28 mouse cellular contexts compared by ENCODE assay signal in genomic region chr3:129570989-129571388, GRCm38 (mm10). TPM values are rescaled to one million over a fixed set of nuclear protein-coding genes. Genes with fewer than 3 reads are reported as not detected.
DNase-seq lines count a peak whose midpoint lies in the region; ATAC-seq and TF ChIP-seq lines count a peak whose summit lies in the region.
"Had no signal": no experiment of that assay in that cellular context is flagged by ENCODE, and none has a peak within 500 bp of the region (broad histone marks: within the 10 kb centered on the region; RNA-seq: fewer than 3 reads in every experiment).

No protein-coding gene starts in this region.

- no peak for ATAC-seq in kidney, embryonic 15.5 days (replicated peaks; ENCODE audit: low FRiP score)
- ATAC-seq in liver, postnatal 0 days = peak; percentile 66
- ATAC-seq in monocyte, adult 5-6 weeks (replicated peaks; ENCODE audit: insufficient number of reproducible peaks, low FRiP score, low TSS enrichment, poor library complexity, severe bottlenecking) = no peak
- no peak for ATAC-seq in forebrain, embryonic 16.5 days
- ATAC-seq: forebrain, embryonic 13.5 days; hindbrain, embryonic 16.5 days; midbrain, embryonic 16.5 days had no signal

- no peak overlapping the region for H3K4me3 ChIP-seq in kidney, embryonic 15.5 days (replicated peaks)
- H3K4me3 ChIP-seq in liver, postnatal 0 days (ENCODE audit: low read depth, low read length) = no peak overlapping the region
- no peak overlapping the region for H3K4me3 ChIP-seq in forebrain, embryonic 16.5 days (replicated peaks; ENCODE audit: low read length)
- H3K4me3 ChIP-seq: embryonic facial prominence, embryonic 10.5 days; embryonic facial prominence, embryonic 15.5 days; forebrain, embryonic 13.5 days; hindbrain, embryonic 10.5 days; layer of hippocampus, adult 2 months; limb, embryonic 13.5 days; liver, embryonic 15.5 days; myocyte; neural tube, embryonic 12.5 days had no signal

- TF ChIP-seq EP300 in liver, postnatal 0 days (IDR thresholded peaks at IDR 0.05; ENCODE audit: low read depth) = no peak

- TF ChIP-seq CTCF in liver, postnatal 0 days (IDR thresholded peaks at IDR 0.05; ENCODE audit: low read depth) = no peak

- DNase-seq in kidney, adult 11 months = peak; percentile 74
- DNase-seq in liver, postnatal 0 days = peak; percentile 67
- no peak for DNase-seq in liver
- DNase-seq in kidney, postnatal 4 days = peak; percentile 54 to 66
- DNase-seq: adrenal gland, postnatal 10 days; cerebellum, adult 8-10 months; cerebellum, postnatal 25 days; heart, postnatal 14 days; lung, postnatal 36 days; right cerebral cortex, adult 18-20 months; thymus, adult 2 months; thymus, postnatal 36 days had no signal

- no peaks in the 10 kb centered on the region for H3K27me3 ChIP-seq in kidney, embryonic 15.5 days
- H3K27me3 ChIP-seq in liver, postnatal 0 days (ENCODE audit: insufficient read depth, low read length) = no peaks in the 10 kb centered on the region
- H3K27me3 ChIP-seq in forebrain, embryonic 16.5 days (replicated peaks; ENCODE audit: control insufficient read depth, insufficient read depth, low read length) = no peaks in the 10 kb centered on the region
- H3K27me3 ChIP-seq: embryonic facial prominence, embryonic 15.5 days; forebrain, embryonic 13.5 days; limb, embryonic 13.5 days; liver, embryonic 15.5 days; neural tube, embryonic 12.5 days had no signal

- no peak overlapping the region for H3K27ac ChIP-seq in kidney, embryonic 15.5 days
- H3K27ac ChIP-seq in liver, postnatal 0 days (ENCODE audit: low read depth) = peak overlapping the region; percentile 13; the same call in 1 of the 2 replicates
- no peak overlapping the region for H3K27ac ChIP-seq in forebrain, embryonic 16.5 days (ENCODE audit: low read length)
- H3K27ac ChIP-seq: embryonic facial prominence, embryonic 10.5 days; embryonic facial prominence, embryonic 15.5 days; forebrain, embryonic 13.5 days; hindbrain, embryonic 10.5 days; layer of hippocampus, adult 2 months; limb, embryonic 13.5 days; liver, embryonic 15.5 days; neural tube, embryonic 12.5 days had no signal

- H3K36me3 ChIP-seq in kidney, embryonic 15.5 days = peaks cover 35% of the 10 kb centered on the region
- 0 out of 2 replicates have a peak, but pooled peaks cover 5% of the 10 kb centered on the region for H3K36me3 ChIP-seq in liver, postnatal 0 days (replicated peaks; ENCODE audit: insufficient read depth, low read length)
- H3K36me3 ChIP-seq in forebrain, embryonic 16.5 days (ENCODE audit: control insufficient read depth, insufficient read depth) = no peaks in the 10 kb centered on the region

- H3K9me3 ChIP-seq in kidney, embryonic 15.5 days (replicated peaks) = no peaks in the 10 kb centered on the region
- no peaks in the 10 kb centered on the region for H3K9me3 ChIP-seq in liver, postnatal 0 days (ENCODE audit: low read length)
- H3K9me3 ChIP-seq in forebrain, embryonic 16.5 days (ENCODE audit: control insufficient read depth, low read length) = no peaks in the 10 kb centered on the region
- H3K9me3 ChIP-seq: embryonic facial prominence, embryonic 10.5 days; embryonic facial prominence, embryonic 15.5 days; forebrain, embryonic 13.5 days; G1E; hindbrain, embryonic 10.5 days; limb, embryonic 13.5 days; liver, embryonic 15.5 days; neural tube, embryonic 12.5 days had no signal

- 85% methylated on average over 8 of the region's 8 CpGs for WGBS in kidney, embryonic 15.5 days
- 78% methylated on average over 8 of the region's 8 CpGs for WGBS in liver, postnatal 0 days (ENCODE audit: insufficient replicate concordance)
- 96% methylated on average over 8 of the region's 8 CpGs for WGBS in forebrain, embryonic 16.5 days

- no peak overlapping the region for H3K9ac ChIP-seq in kidney, embryonic 15.5 days
- no peak overlapping the region for H3K9ac ChIP-seq in liver, postnatal 0 days (replicated peaks)
- H3K9ac ChIP-seq in forebrain, embryonic 16.5 days (replicated peaks; ENCODE audit: low read depth, low read length) = no peak overlapping the region
- H3K9ac ChIP-seq: embryonic facial prominence, embryonic 15.5 days; forebrain, embryonic 13.5 days; limb, embryonic 13.5 days; liver, embryonic 15.5 days; neural tube, embryonic 12.5 days had no signal

- peaks cover 21% of the 10 kb centered on the region for H3K4me1 ChIP-seq in kidney, embryonic 15.5 days
- peaks cover 11% of the 10 kb centered on the region for H3K4me1 ChIP-seq in liver, postnatal 0 days (ENCODE audit: insufficient read depth)
- peaks cover 9% of the 10 kb centered on the region; the same call in 1 of the 2 replicates for H3K4me1 ChIP-seq in forebrain, embryonic 16.5 days (replicated peaks; ENCODE audit: control insufficient read depth, insufficient read depth, low read length)

- no peak overlapping the region for H3K4me2 ChIP-seq in kidney, embryonic 15.5 days
- H3K4me2 ChIP-seq in liver, postnatal 0 days (ENCODE audit: low read depth, low read length) = no peak overlapping the region
- H3K4me2 ChIP-seq in forebrain, embryonic 16.5 days (ENCODE audit: low read length) = no peak overlapping the region
- H3K4me2 ChIP-seq: embryonic facial prominence, embryonic 15.5 days; forebrain, embryonic 13.5 days; limb, embryonic 13.5 days; liver, embryonic 15.5 days; midbrain, embryonic 11.5 days; neural tube, embryonic 12.5 days had no signal

RNA-seq across cellular contexts. Expression of gene Elovl6, which starts 38.8 kb away (rescaled TPM):
- 46.6 and 47.6 TPM in 2 replicates for polyA plus RNA-seq in kidney, embryonic 15.5 days (2015; fragmentation: Nextera tagmentation; extraction: Ambion mirVana)
- polyA plus RNA-seq in liver, postnatal 0 days (2015; fragmentation: Nextera tagmentation; extraction: Ambion mirVana) = 6.6 and 8.0 TPM in 2 replicates
- 4.9 to 14.4 TPM (median 6.5 TPM) in 3 replicates for total RNA-seq in monocyte, adult 5-6 weeks (2017)
- polyA plus RNA-seq in forebrain, embryonic 16.5 days (2015; fragmentation: Nextera tagmentation; extraction: Ambion mirVana) = 43.5 and 44.7 TPM in 2 replicates
